Mouse (Mus musculus) MN1 (cell line): ENCODE results near the gene Vmn1r204.
"Not testable (repeated sequence)": the region's sequence is repeated elsewhere in the genome, so short reads cannot be mapped to it uniquely, and the experiment has no call there.

Source experiments
- DNase-seq: peaks from one replicate; pipeline ENCODE4 v3.0.0-alpha.2; 2016; ENCODE audit warnings: low spot score

Gene Vmn1r204

DNA sequence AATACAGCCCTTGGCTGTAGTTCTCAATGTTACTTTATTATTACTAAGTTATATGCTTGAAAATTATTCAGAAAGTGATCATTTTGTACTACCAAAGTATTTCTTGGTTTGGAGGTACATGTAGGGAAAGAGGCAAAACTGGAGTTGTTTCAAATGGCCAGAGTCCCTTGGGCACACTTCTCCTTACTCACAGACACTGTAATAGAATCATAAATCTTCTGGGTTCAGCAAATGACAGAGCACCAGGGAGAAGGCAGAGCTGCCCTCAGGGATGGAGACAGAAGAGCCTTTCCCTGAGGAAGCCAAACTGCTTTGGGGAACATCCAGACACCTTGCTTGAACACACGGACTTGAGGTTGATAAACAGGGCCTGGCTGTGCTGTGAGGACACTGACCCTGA lies at the start of gene Vmn1r204:
Gene Vmn1r204, plus strand, starts transcription at position 301 of the 400 bp plus-strand sequence.
- not testable (repeated sequence) for DNase-seq

DNA sequence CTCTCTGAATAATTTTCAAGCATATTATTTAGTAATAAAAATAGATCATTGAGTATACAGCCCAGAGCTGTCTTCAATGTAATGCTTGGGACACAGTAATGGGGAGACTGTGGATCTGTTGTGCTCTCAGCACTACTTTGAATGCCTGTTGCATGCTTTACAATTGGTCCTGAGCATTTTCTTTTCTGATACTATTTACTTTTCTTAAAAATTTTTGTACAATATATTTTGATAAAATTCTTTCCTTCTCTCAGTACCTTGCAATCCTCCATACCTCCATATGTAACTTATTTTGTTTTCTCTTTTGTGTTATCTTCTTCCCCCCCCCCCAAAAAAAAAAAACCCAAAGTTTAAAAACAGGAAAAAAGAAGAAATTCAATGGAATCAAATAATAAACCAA lies 47.7 kb upstream of the Vmn1r204 start, which contains the start of gene Vmn1r202:
Gene Vmn1r202, minus strand, starts transcription at position 101 of the 400 bp plus-strand sequence.
- DNase-seq: no peak

DNA sequence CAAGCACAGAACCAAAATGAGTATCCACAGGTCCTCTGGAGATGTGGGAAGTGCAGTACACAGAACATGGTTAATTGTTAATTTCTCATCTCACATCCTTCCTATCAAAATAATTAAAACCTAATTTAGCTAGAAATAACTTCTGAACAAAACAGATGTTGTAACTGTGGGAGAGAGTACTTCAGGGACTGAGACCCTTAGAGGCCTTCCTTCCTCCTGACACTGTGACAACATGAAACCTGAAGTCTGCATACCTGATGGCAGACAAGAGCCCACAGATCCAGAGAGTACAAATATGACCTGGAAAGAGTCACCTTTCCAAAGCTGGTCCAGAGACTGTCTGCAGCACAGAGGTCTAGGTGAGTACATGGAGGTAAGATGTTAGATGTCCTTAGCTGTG lies 35.2 kb upstream of the Vmn1r204 start, which contains the start of gene Vmn1r203:
Gene Vmn1r203, plus strand, starts transcription at position 301 of the 400 bp plus-strand sequence.
- DNase-seq: no peak

DNA sequence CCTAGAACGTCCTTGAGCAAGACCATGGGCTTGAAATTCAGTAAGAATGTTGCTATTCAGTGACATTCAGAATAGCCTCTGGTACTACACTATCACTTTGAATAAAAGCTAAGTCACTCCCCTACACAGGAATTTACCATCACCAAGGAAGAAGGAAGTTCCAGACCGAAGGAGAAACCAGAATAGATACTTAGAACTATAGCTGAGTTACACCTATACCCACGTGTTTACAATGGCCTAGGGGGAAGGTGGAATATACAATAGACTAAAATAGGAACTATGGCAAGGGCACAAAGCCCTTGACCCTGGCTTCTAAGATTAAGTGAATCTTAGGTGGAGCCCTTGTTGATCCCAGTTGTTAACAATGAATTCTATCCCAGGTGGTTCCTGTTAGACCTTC lies 21.9 kb downstream of the Vmn1r204 start:
- DNase-seq: not testable (repeated sequence)

DNA sequence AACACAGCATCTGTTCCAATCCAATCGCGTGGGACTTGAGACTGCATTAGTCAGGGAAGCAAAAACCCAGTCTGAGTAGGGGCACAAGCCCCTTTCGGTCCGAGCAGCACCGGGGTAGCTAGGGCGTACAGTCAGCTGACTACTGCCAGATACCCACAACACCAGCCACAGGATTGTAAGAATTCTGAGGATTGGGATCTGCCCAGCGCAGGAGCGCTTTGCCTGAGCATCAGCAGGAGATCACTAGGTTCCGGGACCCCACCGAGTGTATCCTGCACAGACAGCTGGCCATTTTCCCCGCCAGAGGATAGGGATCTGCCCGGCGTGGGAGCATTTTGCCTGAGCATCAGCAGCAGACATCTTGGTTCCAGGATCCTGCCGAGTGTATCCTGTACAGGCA lies 30.3 kb downstream of the Vmn1r204 start:
- not testable (repeated sequence) for DNase-seq

DNA sequence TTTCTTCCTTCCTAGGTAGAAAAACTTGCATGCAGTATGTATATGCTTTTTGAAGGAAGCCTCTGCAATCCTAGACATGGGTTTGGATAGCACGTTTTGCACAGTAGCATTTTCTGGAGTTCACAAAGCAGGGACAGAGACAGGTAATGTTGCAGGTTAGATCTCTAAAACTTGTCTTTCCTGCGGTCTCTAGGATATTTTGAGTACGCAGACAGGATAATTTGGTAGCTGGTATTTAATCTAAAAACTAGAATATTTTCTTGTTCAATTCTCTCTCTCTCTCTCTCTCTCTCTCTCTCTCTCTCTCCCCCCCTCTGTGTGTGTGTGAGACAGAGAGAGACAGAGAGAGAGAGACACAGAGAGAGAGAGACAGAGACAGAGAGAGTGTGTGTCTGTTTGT lies 39.9 kb downstream of the Vmn1r204 start, which contains the start of gene Vmn1r205:
Gene Vmn1r205, minus strand, starts transcription at position 101 of the 400 bp plus-strand sequence.
- DNase-seq: no peak
